Mouse (Mus musculus) gastrocnemius, adult 2 months (tissue): ENCODE measurements around the gene Galntl6. TPM values are rescaled to one million over a fixed set of nuclear protein-coding genes. Genes with fewer than 3 reads are reported as not detected.

Experiments used
- DNase-seq: peaks from one replicate; pipeline ENCODE4 v3.0.0; 2022
- H3K27ac ChIP-seq: fragments of 200-600 bp; 2 replicates; pipeline ENCODE4 v1.8.1; 2022; ENCODE audit warnings: mild to moderate bottlenecking
- H3K4me3 ChIP-seq: fragments of 200-600 bp; 2 replicates; pipeline ENCODE4 v1.8.1; 2022; ENCODE audit warnings: mild to moderate bottlenecking, moderate library complexity
- CTCF ChIP-seq: fragments of 200-600 bp; IDR thresholded peaks from 2 replicates; pipeline ENCODE4 v1.8.1; 2022; ENCODE audit warnings: antibody characterized with exemption, mild to moderate bottlenecking, moderate library complexity
- intact Hi-C: fragments of 180-260 bp; cut with DNase I; formaldehyde crosslinking; loops from one replicate; pipeline ENCODE4 v1.15.1; 2025
- long read RNA-seq, 2 experiments: library from polyadenylated mRNA; stranded (forward); transcript quantifications; one replicate each; pipeline ENCODE4 v2.0.0; 2021
- total RNA-seq, 2 experiments: library from RNA; stranded (reverse); gene quantifications; 2 replicates each; pipeline ENCODE4 v1.2.3; 2021

The Galntl6 gene
- total RNA-seq: not detected
- long read RNA-seq, experiment 1: 0 reads
- long read RNA-seq, experiment 2: 0 reads

DNA sequence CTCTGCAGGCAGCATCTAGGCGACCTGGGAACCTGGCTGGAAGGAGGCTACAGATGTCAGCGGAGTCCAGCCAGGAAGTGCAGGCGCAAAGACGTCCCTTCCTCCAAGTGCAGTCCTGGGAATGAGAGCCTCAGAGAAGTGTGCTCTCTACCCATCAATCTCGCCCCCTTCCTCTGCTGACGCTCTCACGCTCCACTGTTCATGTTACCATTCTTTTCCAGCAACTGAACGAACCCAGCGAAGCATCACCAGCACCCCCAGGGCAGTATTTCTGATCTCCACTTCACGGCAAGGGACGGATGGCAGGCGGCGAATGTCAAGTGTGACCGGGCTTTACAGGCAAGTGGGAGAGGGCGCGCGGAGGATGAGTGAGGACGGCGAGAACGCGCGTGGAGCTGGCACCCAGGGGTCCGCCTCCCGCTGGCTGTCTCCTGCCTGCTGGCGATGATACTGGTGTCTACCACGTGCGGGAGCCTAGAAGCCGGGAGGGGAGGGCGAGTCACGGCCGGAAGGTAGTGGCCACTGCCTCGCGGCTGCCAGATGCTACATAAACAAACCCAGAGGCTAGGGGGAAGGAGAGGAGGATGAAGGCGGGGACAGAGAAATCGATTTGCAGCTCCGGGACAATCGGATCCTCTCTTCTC is at the start of gene Galntl6:
Gene Galntl6 (minus strand): TSS at position 445 of the 644 bp plus-strand sequence.
- no peak within 1 kb of the TSS for H3K27ac ChIP-seq
- TF ChIP-seq CTCF: no peak
- peak within 1 kb of the TSS; percentile 63 for H3K4me3 ChIP-seq
- peak; percentile 14 for DNase-seq
- intact Hi-C loops: no loop called here

DNA sequence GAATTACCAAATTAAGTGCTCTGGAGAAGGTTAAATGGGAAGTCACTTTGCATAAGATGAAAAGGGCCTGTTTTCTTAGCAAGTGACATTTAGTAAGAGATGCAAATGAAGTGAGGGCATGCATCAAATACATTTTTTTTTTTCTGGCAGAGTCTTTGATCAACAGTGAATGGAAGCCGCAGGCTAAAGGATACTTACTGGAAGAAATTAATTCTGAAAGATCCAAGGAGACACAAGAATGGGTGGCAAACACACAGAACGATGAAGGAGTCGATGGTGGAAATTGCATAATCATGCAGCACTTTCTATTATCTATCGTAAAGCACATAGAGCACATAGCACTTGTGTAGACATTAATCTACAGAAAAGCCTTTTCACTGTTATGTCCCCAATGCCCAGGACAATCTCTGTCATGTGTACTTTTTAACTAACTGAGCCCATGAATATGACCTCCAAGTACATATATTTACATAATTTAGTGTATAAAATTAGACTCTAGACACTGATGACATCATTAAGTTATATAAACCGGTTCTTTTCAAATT is 44.8 kb upstream of the Galntl6 start:
- Histone ChIP-seq H3K27ac (no peak overlapping the region), H3K4me3 (no peak overlapping the region)
- TF ChIP-seq CTCF: no peak
- DNase-seq: no peak
- intact Hi-C loops: no loop called here

DNA sequence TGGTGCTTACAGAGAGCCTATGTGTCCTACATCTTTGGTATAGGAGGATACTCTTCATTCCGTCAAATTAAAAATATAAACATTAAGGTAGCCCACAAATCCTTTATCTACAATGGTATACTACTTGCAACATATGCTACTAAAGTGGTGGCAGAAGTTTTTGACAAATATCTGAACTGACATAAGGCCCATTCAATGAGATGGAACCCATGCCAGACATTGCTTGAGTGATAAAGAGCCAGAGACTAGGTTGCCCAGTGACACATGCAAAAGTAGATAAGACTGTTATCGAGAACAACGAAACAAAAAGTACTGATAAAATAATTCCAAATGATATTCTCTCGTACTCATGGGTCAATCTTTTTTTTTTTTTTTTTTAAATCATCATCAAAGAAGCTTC is 31.3 kb upstream of the Galntl6 start:
- no peak for TF ChIP-seq CTCF
- DNase-seq: no peak
- intact Hi-C loops: no loop called here
- no peak overlapping the region for H3K4me3 ChIP-seq
- H3K27ac ChIP-seq: no peak overlapping the region

DNA sequence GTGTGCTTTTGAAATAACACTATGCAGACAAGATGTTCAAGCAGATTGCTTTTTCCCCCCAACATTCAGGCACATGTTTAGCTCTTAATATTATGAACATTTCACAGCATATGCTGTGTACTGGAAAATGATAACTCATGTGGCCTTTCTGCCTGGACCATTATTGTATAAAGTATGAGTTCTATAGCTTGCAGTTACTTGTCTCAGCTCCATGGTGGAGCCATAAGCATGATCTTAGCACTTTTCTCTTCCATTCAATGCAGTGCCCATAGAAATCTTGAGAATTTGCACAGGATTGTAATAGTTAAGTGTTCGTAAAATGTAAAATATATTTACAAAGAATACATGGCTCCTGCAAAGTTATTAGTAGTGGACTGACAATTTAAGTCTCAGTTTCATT is 18.6 kb upstream of the Galntl6 start:
- intact Hi-C loops: no loop called here
- no peak for DNase-seq
- Histone ChIP-seq H3K27ac (no peak overlapping the region), H3K4me3 (no peak overlapping the region)
- TF ChIP-seq CTCF: no peak

DNA sequence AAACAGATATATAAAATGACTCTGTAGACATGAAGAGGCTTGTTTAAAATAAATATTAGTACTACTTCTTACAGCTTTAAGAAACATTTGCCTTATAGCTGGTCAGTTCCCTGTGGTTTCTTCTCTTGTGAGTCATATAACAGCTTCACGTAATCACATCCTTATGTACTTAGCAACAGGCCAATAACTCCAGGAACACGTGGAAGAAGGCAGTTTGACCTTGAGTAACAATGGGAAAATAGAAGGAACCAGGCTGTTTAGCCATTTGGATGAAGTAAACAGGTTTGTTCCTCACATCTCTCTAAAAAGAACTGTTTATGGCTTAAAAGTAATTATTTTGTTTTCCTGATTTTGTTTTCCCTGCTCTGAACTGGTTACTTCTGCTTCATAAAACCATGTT is 2.7 kb upstream of the Galntl6 start:
- no peak overlapping the region for H3K27ac ChIP-seq
- H3K4me3 ChIP-seq: no peak overlapping the region
- intact Hi-C loops: no loop called here
- no peak for TF ChIP-seq CTCF
- DNase-seq: no peak

DNA sequence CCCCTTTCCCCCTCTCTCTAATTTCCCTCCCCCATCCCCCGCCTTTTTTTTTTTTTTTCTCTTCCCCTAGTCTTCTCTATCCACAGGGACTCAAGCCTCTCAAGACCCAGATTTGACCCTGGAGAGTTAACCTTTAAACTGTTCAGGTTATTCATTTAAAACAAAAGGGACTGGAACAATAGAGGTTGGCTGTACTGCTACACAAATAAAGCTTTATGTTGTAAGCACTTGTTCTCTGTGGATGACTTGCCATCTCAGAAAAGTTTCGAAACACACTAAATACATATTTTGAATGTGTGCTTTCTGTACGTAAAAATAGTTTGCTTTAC is 1.2 kb upstream of the Galntl6 start:
- TF ChIP-seq CTCF: no peak
- H3K27ac ChIP-seq: no peak overlapping the region
- DNase-seq: no peak
- no peak overlapping the region for H3K4me3 ChIP-seq
- intact Hi-C loops: no loop called here

DNA sequence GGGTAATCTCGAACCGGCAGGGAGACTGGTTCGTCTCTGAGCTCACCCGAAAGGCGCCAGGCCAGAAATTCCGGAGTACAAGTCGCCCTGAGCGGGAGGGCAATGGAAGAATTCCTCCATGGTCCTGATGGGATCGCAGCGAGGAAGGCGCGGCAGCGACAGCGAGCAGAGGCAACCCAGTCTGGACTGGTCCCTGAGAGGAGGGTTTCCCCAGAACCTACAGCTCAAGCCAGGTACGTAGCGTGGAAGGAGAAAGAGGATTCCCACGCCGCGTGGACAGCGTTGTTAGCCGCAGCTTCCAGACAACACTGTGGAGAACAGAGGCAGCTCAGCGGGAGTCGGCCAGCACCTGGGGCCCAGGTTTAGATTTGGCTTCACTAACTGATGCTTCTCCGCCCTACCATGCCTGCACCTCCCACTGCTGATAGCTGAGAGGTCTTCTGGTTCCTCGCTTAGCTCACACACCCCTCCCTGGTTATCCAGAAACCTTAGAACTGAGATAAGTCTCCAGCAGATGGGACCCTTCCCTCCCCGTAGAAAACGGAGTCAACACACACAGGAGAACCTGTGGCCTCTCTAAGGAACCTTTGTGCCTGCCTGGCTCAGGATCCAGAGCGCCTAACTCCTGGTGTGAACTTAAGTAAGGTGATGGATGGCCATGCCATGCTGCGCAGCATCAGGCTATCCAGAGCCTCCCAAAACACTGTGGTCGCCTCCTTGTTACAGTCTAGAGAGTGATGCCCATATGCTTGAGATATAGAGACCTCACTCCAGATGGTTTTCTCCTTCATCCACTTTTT is 600 bp upstream of the Galntl6 start:
- no peak for DNase-seq
- no peak overlapping the region for H3K27ac ChIP-seq
- TF ChIP-seq CTCF: no peak
- H3K4me3 ChIP-seq: peak overlapping the region; percentile 63
- intact Hi-C loops: no loop called here

DNA sequence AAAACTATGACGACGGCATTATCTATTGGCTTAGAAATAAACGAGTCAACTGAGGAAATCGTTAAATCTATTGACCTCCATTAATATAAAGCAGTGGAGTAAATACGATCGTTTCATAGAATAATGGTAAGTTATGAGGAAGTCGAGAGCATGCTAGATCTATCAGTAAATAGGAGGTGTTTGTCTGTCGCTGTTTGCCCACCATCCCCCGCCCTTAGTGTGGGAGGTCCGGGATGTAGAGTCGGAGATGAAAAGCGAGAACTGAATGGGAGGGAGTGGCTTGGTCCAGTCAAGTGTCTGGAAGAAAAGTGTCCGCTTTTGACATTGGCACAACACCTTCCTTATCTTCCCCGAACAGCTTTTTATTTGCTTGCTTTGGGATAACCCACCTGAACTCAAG is 763 bp downstream of the Galntl6 start, which contains the start of gene BC030500:
Gene BC030500 (plus strand): TSS at position 79 of the 400 bp plus-strand sequence.
- peak within 1 kb of the TSS; percentile 63 for H3K4me3 ChIP-seq
- no peak for DNase-seq
- H3K27ac ChIP-seq: no peak within 1 kb of the TSS
- no peak for TF ChIP-seq CTCF
- intact Hi-C loops: no loop called here

DNA sequence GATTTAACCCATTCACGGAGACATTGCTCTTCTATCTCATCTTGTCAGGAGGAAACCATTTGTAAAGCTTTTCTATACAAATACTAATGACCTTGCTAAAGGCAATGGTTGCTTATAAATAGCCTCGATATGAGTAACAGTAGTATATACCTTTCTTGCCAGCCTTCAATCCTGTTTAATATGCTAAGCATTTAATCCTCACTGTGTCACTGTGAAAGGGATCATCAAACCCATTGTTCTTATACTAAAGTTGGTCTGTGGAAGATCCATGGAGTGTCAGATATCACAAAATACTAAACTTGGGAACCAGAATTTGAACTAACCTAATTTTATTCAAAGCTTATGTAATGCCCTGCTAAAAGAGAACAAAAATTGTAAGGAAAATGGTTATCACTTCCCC is 8.0 kb downstream of the Galntl6 start:
- DNase-seq: no peak
- no peak for TF ChIP-seq CTCF
- Histone ChIP-seq H3K27ac (no peak overlapping the region), H3K4me3 (no peak overlapping the region)
- intact Hi-C loops: no loop called here

DNA sequence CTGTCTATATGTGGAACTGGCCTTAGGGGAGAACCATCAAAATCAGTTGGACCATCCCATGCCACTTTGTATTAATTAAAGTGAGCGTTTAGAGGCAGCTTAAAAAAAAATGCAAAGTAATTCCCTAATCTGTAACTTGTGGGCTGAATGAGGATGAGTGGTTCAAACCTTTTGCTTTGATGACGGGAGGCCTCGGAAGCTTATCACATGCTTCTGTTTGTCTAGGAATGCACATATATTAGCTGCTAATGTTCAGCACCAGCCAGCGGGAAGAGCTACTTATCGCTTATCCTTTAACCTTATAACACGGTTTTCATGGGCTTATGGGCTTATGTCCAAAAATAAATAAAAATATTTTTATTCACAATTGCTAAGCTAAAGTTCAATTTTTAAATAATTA is 16.5 kb downstream of the Galntl6 start:
- H3K27ac ChIP-seq: no peak overlapping the region
- no peak for DNase-seq
- H3K4me3 ChIP-seq: no peak overlapping the region
- intact Hi-C loops: no loop called here
- no peak for TF ChIP-seq CTCF

DNA sequence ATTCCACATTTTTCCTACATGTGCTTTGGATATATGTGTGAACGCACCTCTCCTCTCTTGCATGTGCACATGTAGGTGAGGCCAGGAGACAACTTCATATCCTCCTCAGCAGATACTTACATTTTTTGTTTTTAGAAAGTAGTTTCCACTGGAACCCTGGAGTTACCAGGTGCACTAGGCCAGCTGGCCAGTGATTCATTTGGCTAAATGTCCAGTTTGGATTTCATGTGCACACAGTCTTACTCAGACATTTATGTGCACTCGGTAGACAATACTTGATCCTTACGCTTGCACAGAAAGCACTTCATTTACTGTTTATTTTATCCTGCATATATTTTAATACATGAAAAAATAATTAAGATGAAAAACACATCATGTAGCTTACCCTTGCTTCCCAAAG is 21.8 kb downstream of the Galntl6 start:
- no peak for TF ChIP-seq CTCF
- Histone ChIP-seq H3K27ac (no peak overlapping the region), H3K4me3 (no peak overlapping the region)
- intact Hi-C loops: no loop called here
- DNase-seq: no peak

DNA sequence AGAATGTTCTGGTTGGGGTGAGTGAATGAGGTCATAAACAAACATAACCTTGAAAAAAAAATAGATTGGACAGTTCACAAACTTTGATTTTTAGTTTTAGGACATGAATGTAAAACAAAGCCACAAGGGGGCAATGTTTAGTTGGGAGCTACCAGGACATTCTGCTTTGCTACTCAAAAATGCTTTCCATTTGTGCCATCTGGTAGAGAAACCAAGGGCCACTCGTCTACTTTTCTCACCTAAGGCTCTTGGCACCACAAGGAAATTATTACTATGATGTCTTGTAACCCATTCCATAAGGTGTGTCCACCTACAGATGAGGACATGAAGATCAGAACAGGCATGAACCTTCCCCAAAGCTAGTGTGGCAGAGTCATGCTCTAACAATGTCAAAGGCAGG is 26.0 kb downstream of the Galntl6 start:
- intact Hi-C loops: loop anchor here (10.0 kb wide), 1 partner anchor 1578 kb away; no protein-coding TSS in a partner anchor
- peak; percentile 15; the same call in 1 of the 2 replicates for TF ChIP-seq CTCF
- no peak for DNase-seq
- Histone ChIP-seq H3K4me3 (no peak overlapping the region), H3K27ac (no peak overlapping the region)

DNA sequence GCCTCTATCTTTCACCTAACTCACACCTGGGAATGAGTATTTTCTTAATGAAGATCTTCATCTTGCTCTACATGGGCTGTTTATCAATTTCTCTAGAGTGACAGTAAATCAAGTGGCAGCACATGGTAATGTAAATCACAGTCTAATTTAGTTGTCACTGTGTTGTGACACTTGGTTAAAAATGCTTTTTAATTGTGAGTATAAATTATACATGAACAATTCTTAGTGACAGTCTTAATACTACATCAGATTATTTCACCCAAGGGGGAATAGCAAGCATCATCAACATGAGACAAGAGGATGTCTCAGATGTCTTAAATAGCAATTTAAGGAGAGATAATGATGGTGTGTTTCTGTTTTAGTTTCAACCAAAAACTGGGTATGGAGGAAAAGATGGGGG is 88.1 kb downstream of the Galntl6 start:
- no peak overlapping the region for H3K4me3 ChIP-seq
- TF ChIP-seq CTCF: no peak
- no peak for DNase-seq
- intact Hi-C loops: no loop called here
- no peak overlapping the region for H3K27ac ChIP-seq
